Mouse (Mus musculus) adipocyte (in vitro differentiated cells): ENCODE measurements around the gene Bricd5.

Experiments used
- DNase-seq: peaks from one replicate; pipeline ENCODE4 v3.0.0-alpha.2; 2016; ENCODE audit warnings: low spot score

Gene Bricd5

GRCm38 (mm10) chr17:24462932-24463331, 10.8 kb upstream of the Bricd5 start:
- no peak for DNase-seq

- peak; percentile 29 for DNase-seq
These were observed 10.1 kb upstream of the Bricd5 start for GRCm38 (mm10) chr17:24463374-24464133.

GRCm38 (mm10) chr17:24468636-24469246, 4.9 kb upstream of the Bricd5 start:
- DNase-seq, result no peak

- DNase-seq, result no peak
These were observed 4.3 kb upstream of the Bricd5 start for GRCm38 (mm10) chr17:24469336-24469909.

- DNase-seq, result peak; percentile 99
These were observed 3.6 kb upstream of the Bricd5 start, which contains the start of the genes E4f1 and Pgp for GRCm38 (mm10) chr17:24469910-24470602. Gene E4f1 (minus strand): TSS chr17:24470313. Gene Pgp (plus strand): TSS chr17:24470392.

- DNase-seq, result no peak
These were observed 2.8 kb upstream of the Bricd5 start for GRCm38 (mm10) chr17:24470701-24471527.

- peak; percentile 90 for DNase-seq
These were observed 1.2 kb upstream of the Bricd5 start for GRCm38 (mm10) chr17:24472512-24472911.

GRCm38 (mm10) chr17:24474557-24474956, 873 bp downstream of the Bricd5 start:
- DNase-seq, result no peak

GRCm38 (mm10) chr17:24475586-24475985, 1.9 kb downstream of the Bricd5 start:
- no peak for DNase-seq

GRCm38 (mm10) chr17:24476022-24476776, 2.5 kb downstream of the Bricd5 start:
- DNase-seq, result no peak

GRCm38 (mm10) chr17:24477053-24477984, 3.6 kb downstream of the Bricd5 start:
- no peak for DNase-seq

- DNase-seq, result peak; percentile 36
These were observed 4.4 kb downstream of the Bricd5 start for GRCm38 (mm10) chr17:24477985-24478600.

GRCm38 (mm10) chr17:24478663-24479380, 5.1 kb downstream of the Bricd5 start, which contains the start of gene Mlst8:
Gene Mlst8 (minus strand): TSS chr17:24479078.
- DNase-seq, result peak; percentile 99

GRCm38 (mm10) chr17:24479431-24479830, 5.7 kb downstream of the Bricd5 start:
- DNase-seq, result no peak

GRCm38 (mm10) chr17:24480201-24480826, 6.6 kb downstream of the Bricd5 start:
- peak; percentile 50 for DNase-seq

- DNase-seq, result peak; percentile 38
These were observed 7.5 kb downstream of the Bricd5 start for GRCm38 (mm10) chr17:24481027-24481815.

GRCm38 (mm10) chr17:24483495-24483894, 9.8 kb downstream of the Bricd5 start:
- DNase-seq, result no peak
